Mouse (Mus musculus) liver, adult 2 months (tissue): ENCODE results near the gene Itpr2.

Source experiments
- CTCF ChIP-seq: fragments of 200-500 bp; IDR thresholded peaks from 2 replicates; pipeline ENCODE4 v1.5.1; 2011; ENCODE audit warnings: low read depth, low read length, control low read depth
- POLR2A ChIP-seq: fragments of 200-500 bp; IDR thresholded peaks from 2 replicates; pipeline ENCODE4 v1.6.1; 2011; ENCODE audit warnings: low read length, control low read depth; ENCODE audit not compliant: insufficient read depth; ENCODE audit errors: extremely low read depth

- TF ChIP-seq CTCF (no peak), POLR2A (no peak)
These were observed 144.1 kb downstream of the Itpr2 start for GRCm38 (mm10) chr6:146357911-146358310.
